Mouse (Mus musculus) lung, postnatal 14 days (tissue): ENCODE measurements around the gene Lpcat2b.

Experiments used
- DNase-seq: peaks from one replicate; pipeline ENCODE4 v3.0.0; 2021

Lpcat2b gene

DNA sequence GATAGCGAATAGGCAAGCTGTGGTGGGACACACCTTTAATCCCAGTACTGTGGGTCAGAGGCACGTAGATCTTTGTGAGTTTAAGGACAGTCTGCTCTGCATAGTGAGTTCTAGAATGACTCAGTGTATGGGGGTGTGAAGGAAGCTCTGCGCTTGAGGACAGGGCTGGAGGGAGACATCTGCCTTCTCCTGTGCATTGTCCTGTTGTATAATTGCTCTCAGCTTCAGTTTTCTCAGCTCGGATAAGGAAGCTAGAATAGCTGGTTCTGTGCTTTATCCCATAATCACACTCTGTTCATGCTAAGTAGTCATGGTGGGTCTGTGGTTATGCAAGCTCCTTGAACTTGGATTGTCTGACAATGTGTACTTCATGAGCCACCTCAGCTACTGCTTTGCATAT is 17.4 kb downstream of the Lpcat2b start:
- no peak for DNase-seq

DNA sequence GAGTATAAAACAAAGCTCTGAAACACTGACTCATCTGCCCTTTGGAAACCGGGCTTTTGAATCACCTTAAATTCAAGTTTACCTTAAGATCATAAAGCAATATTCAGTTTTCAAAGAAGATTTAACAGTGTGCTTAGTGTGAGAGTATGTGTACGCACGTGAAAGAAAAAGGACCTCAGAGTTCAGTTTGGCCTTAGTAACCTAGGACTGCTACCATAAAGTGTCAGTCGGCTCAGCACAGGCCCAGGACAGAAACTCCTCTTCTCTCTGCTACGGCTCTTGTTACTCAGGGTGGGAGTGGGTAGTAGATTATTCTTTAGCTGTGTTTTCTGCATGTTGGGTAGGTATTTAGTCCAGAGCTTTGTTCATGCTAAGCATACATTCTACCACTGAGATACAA is 18.3 kb downstream of the Lpcat2b start:
- DNase-seq, result no peak

DNA sequence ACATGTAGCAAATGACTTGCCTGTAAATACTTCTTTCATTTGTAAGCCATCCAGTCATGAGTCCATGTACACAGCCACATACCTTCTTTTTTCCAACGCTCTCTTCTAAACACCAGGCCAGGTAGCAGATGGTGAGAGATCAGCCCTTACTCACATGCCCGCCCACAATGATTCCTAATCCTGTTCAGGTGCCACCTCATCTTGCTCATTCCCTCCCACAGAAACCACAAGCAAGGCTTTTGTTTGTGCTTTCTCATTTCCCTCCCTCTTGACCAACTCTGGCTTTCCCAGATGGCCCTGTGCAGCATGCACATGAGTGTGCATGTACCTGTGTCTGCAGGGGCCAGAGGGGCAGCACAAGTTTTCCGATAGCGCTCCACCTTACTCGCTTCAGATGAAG is 18.9 kb downstream of the Lpcat2b start:
- no peak for DNase-seq

DNA sequence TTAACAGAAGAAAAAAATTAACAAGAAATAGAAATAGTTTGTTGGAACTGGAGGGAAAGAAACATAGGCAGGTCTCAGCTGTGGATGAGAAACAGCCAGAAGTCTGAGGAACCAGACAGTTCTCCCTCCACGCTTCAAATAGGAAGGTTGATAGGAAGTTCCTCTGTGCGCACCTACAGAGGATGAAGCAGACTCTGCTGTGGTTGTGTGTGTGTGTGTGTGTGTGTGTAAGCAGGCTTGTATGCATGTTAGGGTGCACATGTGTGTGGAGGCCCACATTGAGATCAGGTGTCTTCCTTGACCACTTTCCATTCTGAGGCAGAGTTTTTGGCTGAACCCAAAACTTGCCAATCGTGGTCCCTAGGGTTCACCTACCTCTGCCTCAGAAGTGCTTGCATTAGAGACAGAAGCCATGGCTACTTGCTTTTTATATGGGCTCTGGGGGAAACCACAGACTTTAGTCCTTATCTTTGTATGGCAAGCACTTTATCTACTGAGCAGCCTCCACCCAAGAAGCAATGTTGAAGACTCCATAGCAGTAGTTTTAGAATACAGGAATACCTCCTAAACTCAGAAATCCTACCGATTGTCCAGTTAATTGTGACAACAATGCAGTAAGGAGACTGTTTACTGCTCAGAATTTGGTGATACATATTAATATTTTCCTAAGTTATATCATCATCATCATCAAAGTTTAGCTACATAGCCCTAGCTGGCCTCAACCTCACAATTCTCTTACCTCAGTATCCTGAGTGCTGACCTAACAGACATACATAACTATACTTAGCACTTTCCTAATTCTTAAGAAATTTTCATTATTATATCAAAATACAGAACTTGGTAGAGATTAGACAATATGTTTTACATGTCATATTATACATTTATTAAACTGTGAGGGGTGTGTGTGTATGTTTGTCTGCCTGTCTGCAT is 31.1 kb downstream of the Lpcat2b start:
- no peak for DNase-seq

DNA sequence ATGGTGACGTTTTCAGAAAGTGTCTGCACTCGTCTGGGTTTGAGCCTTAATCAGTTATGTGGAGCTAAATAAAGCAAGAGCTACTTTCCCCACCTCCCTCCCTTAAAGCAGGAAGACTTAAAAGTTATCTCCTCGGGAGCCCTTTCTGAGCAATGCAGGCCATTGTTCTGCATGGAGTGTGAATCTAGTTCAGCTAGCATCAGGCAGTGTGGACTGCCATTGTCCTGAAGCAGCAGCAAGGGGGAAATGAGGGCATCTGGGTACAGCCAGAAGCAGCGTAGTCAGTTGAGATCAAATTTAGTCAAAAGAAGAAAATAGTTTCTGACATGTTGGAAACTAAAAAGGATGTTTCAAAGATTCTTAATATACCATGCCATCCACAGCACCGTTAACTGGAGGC is 35.2 kb downstream of the Lpcat2b start:
- no peak for DNase-seq

DNA sequence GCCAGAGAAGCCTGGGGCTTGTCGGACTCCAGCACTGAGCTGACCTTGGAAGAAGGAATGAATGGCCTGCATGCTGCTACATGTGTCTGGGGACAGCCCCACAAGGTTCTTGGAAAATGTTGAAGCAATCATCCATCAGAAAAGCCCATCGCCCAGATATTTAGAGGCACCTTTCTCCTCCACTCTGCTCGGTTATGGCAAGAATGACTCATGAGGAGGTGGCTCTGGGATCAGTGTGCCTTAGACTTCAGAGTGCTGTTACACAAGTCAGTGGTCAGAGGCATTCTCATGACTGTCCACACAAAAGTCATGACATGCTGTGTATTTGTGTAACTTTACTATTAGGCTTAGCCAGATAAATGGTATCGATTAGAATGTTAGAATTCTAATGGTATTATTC is 35.7 kb downstream of the Lpcat2b start:
- DNase-seq, result no peak

DNA sequence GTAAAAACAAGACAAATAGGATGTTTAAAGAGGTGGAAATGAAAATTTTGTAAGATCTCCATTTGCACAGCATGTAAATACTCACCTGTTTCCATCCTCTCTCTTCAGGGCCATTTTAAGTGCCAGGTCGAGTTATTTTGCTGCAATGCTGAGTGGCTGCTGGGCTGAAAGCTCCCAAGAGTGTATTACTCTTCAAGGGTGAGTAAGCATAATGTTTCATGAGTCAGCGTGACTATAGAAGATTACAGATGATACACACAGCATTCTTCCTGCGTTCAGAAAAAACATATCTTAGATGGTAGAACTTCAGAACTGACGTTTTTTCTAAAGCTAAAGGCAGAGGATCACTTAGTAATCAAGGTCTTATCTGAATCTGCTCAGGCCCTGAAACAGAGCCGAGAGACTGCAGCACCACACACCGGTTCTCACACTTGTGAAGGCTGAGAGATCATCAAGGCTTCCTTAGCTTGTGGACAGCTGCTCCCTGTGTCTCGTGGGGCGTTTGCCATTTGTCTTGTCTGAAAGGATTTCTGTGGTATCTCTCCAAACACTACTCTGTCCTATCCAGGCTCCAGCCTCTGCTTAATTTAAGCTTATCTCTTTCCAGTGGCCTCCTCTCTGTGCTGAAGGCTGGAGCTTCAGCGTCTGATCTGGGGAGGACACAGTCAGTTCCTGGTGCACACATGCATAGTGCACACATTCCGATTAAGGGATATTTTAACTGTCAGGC is 39.4 kb downstream of the Lpcat2b start:
- DNase-seq, result no peak

DNA sequence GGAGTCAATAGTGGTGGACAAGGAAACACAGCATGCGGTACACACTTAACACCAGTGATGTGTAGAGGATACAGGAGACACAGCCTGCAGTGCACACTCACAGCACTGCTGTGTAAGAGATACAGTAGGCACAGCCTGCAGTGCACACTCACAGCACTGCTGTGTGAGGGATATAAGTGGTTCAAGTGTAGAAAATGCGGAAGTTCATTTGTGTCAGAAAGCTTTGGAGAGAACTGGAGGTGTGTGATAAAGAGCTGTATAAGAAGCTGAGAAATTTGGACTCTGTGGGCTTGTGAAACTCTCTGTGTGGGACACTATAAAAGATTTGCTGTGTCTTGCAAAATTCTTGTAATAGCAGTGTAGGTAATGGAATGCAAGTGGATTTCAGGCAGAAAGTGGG is 48.8 kb downstream of the Lpcat2b start:
- DNase-seq, result no peak
